Mouse (Mus musculus): ENCODE measurements at regions not wholly inside any gene's neighbourhood (a gene's known extent, or its start where the extent isn't known, plus 50 kb on each side); places are given as distances from the start of the nearest gene placed in this dataset.

DNA sequence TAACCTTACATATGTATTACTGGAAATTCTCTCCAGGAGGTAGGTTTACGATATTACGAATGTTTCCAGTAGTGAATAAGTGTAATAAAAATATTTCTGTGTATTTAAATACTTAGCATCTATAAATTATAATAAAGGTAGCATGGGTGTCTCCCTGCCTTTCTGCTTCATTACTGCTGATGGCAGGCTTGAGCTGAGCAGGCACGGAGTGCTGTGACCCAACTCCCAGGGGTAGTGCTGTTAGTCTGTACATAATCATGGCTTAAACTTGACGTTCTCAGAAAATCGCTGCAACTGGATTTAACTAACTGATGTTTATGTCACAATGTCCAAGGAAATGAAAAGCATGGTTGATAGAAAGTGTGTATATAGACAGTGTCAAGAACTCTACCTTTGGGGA lies 727.8 kb upstream of the Frg1 start:
- DNase-seq (ENCODE audit: low spot score) = no peak

DNA sequence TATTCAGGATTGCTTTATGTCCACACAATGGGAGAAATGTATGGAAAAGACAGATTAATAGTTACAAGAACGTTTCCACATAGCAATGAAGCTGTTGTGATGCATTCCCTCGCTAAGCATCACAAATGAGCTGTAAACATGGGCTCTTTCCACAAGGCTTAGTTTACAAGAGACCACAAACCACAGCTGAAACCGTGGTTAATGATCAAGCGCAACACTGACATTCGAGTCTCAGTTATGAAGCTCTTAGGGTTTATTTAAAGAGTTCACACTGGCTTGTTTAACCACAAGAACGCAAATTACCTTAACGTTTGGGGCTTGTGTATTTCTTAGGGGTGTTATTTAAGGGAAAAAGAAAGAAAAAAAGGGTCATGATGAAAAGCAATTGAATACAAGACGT lies 727.3 kb upstream of the Frg1 start:
- DNase-seq (ENCODE audit: low spot score) = no peak

DNA sequence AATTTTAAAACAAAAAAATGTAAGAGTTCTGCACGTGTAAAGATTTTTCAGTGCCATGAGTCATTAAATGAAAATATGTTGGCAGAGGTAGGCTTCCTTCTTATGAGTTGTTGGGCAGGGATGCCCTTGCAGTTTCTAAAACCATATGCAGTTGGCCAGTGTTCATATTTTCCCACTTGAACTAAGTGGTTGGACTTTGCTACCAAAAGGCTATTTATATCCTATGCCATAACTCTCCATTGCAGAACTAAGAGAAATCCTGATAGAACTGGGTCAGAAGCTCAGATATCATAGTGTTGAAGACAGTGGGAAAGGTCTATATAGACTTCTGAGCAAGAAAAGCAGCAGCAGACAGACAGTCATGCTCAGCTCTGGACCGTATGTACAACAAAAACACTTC lies 690.7 kb upstream of the Frg1 start:
- DNase-seq (ENCODE audit: low spot score) = peak; percentile 1

DNA sequence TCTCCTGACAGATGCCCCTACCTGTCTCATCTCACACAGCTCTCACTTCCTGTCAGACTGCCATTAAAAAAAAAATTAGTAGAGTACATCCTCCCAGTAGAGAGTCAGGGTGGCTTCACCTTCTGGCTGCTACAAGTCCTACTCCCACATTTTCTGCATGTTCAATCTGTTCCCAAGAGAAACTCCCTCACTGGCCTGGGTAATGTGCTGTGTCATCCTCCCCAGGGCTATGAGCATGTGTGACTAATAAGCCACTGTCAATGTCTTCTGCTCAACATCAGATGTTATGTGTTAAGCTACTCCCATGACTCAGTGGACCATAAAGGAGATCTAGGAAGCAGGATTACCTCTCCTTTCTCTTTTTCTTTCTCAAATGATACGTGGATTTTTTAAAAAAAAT lies 652.4 kb upstream of the Frg1 start:
- DNase-seq (ENCODE audit: low spot score) = no peak

DNA sequence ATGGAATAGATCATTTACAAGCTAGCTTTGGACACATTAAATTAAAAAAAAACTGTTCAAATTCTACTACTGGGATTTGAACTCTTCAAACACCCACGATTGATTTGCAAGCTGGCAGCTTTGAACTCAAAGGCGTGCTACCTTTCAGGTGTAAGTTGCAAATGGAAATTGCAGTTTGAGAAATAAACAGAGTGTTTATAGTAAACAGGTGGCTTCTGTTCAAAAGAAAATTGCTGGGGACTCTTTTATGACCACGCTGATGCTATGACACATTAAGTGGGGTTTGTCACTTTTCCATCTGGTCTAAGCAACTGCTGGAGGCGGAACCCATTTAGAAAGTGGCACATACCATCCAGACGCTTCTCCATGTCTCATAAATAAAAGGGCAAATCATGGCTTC lies 626.7 kb upstream of the Frg1 start:
- no peak for DNase-seq (ENCODE audit: low spot score)

DNA sequence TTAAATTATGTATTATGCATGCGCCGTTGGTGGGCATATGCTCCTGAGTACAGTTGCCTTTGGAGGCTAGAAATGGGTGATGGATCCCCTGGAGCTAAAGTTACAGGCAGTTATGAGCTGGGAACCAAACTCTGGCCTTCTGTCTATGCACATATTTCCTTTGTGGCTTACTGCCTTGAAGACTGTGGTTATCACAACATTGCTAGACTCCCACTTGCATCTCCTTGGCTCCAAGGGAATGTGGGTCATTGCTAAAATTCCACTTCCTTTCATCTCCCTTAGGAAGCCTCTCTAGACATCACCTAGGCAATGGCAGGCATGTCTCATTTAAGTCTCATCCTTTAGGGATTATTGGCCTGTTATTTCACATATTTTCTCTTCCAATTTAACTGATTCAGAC lies 622.4 kb upstream of the Frg1 start:
- DNase-seq (ENCODE audit: low spot score) = no peak

DNA sequence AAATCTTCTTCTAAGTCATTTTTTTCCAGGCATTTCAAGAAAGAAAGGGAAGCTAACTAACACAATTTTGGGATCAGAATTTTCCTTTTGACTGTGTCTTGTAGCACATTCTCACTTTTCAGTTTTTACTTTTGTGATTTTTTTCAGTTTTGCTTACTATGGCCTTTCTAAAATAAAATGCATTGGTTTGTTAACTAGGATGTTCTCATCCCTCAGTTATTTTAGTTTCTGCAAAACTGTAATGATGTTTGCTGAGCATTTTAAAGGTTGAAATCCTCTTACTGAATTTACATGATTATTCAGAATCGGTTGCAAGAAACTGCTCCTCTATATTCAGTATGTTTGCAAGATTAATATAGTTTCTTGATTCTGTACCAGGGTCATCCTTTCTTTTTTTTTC lies 610.1 kb upstream of the Frg1 start:
- DNase-seq (ENCODE audit: low spot score) = no peak

DNA sequence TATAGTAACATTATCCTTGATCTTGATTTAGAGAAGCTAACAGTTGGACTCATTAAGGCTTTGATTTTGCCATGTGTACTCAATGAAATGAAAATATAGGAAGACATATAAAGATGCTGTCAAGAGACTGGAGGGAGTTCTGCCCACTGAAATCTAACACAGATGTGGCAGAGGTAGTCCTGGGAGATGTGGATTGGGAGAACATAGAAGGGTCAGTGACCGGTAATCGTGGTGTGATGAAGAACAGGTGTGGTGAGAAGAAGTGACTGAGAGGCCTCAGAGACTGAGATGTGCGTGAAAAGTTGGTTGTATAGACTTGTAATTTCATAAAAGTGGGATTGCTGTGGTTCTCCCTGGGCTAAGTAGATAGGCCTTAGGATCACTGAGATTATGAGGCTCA lies 600.9 kb upstream of the Frg1 start:
- no peak for DNase-seq (ENCODE audit: low spot score)

DNA sequence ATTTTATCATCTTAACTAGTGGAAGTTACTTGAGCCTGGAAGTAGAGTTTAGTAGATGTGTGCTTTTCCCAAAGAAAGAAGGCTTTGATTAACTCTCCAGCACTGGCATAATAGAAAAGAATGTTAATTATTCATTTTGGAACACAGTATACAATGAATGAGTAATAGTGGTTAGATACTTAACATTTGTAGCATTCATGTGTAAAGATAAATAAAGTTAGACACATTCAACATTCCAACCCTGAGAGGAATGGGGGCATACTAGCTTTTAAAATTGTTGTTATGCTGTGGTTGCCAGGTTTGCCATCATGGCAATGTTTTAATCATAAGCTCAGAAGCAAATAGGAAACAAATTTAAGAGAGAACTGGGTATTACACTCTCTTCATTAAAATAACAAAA lies 586.3 kb upstream of the Frg1 start:
- no peak for DNase-seq (ENCODE audit: low spot score)

DNA sequence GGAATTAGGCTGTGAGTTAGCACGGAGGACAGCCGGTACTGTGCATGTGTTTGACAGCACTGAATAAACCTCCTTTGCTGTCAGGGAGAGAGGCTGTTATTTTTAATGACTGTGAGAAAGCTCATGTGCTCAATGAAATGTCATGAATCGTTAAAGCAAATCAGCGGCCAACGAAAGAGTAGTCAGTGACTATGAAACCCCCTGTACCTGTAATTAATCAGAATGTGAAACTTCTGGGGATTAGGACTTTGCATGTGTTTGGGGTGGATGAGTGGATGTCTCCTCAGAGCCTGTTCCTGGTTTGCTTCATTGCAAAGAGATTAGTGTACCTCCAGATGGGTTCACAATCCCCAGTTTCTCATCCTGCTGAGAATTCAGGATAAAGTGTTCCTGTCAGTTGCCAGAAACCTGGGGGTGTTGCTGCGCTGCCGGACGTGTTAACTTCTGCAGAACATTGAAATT lies 572.2 kb upstream of the Frg1 start:
- DNase-seq (ENCODE audit: low spot score) = no peak

DNA sequence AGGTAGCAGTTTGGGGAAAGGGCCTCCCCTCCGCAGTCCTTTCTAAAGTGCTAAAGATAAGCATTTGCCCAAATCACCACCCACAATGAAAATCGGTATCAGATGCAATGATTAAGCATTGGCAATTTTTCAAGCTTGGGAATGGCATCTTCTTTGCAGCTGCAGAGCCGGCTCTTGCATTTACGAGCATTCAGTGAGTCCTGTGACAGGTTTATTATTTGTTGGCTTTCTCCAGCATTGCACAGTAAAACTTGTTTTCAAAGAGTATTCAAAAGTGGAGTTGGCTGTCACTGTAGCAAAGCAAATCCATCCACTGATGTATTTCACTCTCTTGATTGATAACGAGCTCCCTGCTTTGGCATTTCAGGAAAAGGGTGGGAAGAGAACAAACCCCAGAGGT lies 571.3 kb upstream of the Frg1 start:
- no peak for DNase-seq (ENCODE audit: low spot score)

DNA sequence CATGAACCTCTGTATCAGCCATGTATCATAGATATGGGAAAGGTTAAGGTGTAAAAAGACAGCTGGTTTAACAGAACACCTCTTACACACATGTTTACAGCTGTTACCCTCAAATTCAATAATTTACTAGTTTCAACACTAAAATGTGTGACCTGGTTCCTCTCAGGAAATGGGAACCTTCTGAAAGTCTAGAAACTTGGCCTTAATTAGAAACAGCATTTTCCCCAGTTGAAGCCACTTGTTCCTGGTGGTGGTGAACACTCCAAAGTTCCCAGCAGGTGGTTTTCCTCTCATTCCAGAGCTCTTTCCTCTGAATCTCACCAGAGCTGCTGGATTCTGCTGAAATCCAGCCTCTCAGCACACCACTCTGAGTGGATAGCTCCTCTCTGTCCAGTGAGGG lies 570.5 kb upstream of the Frg1 start:
- DNase-seq (ENCODE audit: low spot score) = no peak

DNA sequence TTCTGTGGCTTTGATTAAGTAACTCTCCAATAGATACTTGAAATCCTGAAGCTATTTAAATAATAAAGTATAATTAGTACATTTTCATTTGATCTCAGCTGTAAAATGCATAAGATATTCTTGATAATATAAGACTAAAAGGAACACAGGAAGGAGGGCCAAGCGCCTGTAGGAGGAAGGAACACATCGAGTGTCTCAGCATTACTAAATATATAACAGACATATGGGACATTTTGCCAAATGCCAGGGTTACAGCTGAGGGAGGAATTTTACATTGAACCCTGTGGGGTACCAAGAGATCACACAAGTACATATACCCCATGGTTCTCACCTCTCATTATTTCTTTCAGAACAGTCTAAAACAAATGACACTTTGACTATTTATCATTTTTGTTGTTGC lies 555.5 kb upstream of the Frg1 start:
- DNase-seq (ENCODE audit: low spot score) = no peak

DNA sequence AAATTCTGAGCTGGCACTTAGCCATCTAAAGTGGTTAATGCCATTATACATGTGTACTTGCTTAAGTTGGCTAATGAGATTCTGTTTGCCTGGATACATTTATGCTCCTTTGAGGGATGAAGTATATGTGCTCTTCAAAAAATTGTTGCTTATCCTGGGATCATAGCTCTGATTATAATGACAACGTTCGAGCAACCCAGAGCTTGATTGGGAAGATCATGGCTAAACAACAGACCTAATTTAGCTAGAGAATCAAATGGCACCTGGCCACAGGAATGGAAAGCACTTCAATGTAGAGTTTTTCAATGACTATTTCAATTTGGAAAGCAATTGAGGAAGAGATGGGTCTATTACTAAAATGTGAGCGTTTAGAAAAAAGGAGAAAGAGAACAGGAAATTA lies 553.7 kb upstream of the Frg1 start:
- no peak for DNase-seq (ENCODE audit: low spot score)

DNA sequence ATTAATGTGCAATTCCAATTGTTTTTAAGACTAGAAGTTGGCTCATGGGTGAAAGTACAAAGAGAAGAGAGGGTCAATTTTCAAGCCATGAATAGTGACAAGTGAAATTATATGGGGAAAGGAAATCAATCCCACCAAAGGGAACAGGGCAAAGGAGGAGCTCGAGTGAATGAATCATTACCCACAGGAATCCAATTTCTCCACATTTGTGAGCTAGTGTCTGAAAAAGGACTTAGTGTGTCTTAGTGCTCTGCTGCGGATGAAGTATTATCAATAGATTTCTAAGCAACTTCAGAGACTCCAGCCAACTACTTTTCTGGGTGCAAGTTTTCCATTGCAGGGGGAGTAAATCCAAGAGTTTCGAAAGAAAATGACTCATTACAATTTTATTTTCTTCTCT lies 552.5 kb upstream of the Frg1 start:
- DNase-seq (ENCODE audit: low spot score) = no peak

DNA sequence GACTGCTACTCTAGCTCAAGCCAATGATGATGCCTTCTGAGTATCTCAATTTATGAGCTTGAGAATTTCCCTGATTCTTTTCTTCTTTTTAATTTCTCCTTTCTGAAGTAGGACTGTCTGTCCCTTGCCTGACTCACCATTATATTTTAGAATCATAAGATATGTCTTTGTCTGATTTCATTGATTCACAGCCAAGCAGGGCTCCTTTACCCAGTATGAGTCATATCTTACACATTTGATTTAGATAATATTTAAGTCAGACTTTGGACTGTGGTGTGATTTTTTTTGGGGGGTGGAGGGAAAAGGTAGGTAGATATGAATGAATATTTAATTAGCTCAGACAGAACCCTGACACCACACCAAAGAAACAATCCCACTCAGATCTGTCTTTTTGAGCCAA lies 547.2 kb upstream of the Frg1 start:
- no peak for DNase-seq (ENCODE audit: low spot score)

DNA sequence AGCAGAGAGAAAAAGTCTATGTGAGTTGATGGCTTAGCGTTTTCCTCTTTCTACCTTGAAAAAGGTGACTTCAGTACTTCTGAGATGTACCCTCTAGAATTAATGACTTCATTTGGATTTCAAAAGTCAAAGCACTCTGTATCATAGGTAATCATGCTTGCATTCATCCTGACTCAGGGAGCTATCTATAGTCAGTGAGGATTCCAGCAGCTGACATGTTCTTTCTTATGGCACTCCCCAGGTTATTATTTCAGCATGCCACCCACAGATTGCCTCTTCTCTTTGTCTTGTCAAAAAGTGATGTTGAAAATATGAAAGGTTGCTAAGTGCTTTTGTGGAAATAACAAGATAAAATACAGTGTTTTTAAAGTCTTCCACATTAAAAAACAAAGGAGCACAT lies 540.0 kb upstream of the Frg1 start:
- no peak for DNase-seq (ENCODE audit: low spot score)

DNA sequence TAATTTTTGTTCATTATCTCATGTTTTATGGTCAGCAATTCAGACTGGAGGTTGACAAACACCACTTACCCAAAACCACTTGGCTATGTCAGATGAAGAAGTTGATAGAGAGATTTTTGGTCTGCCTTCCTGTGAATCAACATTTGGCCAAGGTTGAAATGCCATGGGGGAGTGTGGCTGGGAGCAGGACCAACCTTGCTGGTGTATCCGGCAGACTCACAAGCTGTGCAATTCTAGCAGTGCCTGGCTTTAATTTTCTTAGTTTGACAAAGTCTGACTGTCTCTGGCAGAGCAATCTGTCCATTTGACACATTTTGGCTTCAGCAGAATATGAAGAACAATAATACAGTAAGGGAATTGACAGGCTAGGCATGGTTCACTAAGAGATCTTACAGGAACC lies 533.9 kb upstream of the Frg1 start:
- no peak for DNase-seq (ENCODE audit: low spot score)

DNA sequence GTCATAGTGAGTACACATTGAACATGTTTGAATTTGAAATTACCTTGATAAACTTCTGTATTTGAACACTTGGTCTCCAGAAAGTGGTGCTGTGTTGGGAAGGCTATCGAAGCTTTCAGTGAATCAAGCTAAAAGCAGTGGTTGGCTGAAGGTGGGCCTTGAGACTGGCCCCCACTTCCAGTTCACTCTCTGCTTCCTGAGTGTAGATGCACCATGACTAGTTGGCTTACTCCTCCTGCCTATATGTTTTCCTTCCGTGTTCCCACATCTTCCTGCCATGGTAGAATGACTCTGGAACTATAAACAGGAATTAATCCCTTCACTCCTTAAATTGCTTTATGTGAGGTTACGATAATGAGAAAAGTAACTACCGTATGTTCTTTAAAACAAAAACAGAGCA lies 522.4 kb upstream of the Frg1 start:
- no peak for DNase-seq (ENCODE audit: low spot score)

DNA sequence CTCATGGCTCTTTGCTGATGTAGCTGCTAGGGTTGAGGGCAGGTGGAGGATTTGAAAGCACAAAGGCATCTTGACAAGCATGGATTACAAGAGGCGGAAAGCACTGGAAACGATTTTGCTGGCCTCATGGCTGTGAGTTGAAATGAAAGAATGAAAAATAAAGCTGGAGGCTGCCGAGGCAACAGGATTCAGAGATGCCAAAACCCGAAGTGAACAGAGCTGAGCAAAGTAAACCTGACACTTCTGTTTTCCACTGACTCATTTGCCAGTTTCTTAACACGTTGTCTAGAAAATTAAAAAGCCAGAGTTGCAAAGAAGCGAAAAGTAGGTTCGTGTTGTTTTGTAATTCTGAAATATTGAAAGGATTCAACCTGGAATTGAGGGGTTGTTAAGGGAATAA lies 504.2 kb upstream of the Frg1 start:
- no peak for DNase-seq (ENCODE audit: low spot score)

DNA sequence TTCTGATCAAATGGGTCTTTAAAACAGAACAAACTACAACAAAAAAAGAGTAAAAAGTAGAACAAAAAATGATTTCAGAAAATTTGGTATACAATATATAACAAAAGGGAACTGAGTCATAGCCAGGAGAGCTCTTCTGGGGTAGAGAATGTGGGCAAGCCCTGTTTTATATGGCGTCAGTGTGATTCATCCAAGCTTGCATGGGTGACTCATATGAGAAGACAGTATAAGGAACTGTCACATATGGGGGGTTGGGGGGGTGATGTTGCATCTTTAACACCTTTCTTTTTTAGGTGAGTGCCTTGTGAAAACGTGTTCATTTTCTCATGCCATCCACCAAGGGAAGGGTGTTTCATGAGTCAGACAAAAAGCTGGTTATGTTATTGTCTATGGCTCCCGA lies 503.7 kb upstream of the Frg1 start:
- no peak for DNase-seq (ENCODE audit: low spot score)

DNA sequence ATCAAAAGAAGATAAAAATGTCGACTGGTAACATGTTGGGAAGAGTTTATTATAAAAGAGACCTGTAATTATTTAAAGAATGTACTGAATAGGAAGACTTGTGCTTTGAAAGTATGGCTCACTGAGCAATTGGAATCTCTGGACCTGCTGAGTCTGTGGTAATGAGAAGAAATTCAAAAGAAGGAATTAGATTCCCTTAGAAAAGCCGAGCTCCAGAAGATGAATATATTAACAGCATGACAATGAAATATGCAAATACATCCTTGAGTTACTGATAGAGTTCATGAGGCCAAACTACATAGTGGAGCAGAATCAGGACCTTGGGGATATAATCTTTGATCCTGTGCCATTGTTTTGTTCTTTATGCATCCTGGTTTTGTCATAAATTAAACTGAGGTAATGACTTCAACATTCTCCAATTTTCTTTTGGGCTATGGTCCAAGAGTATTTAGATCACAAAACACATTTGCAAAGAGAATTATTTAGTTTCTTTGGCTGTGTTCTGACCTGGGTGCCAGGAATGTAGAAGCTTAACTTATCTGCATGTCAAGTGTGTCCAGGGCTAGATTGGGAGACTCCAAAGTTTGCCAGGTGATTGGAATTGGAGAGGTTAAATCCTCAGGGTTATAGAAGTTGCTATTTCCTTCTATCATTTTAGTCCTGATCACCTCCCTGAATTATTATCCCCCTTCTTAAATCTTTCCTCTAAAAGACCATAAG lies 461.3 kb upstream of the Frg1 start:
- no peak for DNase-seq (ENCODE audit: low spot score)

DNA sequence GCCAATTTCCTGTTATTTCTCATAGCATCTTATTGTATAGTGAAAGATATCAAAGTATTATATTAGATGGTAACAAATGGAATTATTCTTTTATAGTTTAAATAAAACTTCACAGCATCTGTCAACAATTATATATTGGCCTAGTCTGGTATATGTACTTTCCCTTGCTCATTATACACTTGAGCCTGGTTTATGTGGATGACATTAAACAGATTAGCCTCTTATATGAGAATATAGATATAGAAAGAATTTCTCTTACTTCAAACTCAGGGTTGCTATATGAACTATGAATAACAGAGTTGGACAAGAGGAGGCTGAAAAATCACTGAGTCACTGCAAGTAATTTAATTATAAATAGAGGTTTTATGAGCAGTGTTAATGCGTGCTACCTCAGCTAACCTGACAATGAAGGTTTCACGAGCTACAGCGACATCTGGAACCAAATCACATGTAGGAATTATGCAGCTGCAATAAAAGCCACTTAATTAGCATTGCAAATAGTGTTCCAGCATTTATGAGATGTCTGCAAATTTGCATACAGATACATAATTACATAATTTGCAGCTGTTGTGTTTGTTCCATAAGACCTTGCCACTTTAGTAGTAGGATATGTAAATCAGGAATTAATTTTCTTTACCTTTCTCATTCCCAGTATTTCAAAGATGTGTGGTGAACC lies 452.9 kb upstream of the Frg1 start:
- no peak for DNase-seq (ENCODE audit: low spot score)

DNA sequence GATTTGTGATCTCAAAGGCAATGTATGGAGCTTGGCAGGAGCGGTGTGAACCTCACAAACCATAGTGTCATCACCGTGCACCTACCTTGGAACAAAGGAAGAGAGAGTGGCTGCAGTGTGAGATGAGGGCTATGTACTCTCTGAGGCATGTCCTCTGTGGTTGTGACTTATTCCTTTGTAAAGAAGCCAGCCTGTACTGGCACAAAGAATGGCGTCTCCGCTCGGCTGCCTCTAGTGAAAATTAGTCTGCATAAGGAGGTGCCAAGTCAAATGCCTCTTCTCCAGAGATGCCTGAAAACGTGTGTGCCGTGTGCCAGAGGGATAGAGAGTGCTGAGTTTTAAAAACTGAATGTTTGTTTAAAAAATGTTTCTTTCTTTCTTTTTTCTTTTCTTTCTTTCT lies 444.0 kb upstream of the Frg1 start:
- DNase-seq (ENCODE audit: low spot score) = no peak

Data from heart, adult 8-10 months (tissue).